Mouse (Mus musculus): ENCODE data around the gene Nkx6-2. TPM values are rescaled to one million over a fixed set of nuclear protein-coding genes. Genes with fewer than 3 reads are reported as not detected.

Nkx6-2 gene
- 0.57 TPM for polyA plus RNA-seq (2017; shearing (Covaris generic))

DNA sequence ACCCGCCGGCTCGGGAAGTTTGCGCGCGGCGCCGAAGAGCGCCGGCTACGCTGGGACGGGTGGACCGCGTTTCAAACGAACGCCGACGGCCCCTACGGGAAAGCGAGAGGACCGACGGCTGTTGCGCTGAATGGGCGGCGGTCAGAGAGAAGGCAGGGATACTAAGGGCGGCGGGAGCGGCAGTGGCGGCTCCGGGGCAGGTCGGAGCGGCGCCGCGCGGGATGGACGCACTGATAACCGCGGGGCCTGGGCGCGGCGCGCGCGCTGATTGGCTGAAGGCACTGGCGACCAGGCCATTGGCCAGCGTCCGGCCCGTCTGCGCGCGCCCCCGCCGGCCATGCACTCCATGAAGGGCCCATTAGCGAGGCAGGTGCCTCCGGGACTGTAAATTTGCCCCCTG, at the start of gene Nkx6-2:
TSS of gene Nkx6-2 (minus strand) at position 203 of the 400 bp plus-strand sequence.

Other genes starting within 250 kb of the Nkx6-2 start
- gene Inpp5a, start 193.7 kb downstream of the Nkx6-2 start, polyA plus RNA-seq (2017; shearing (Covaris generic)), result 7.9 TPM
- not detected for gene Cfap46, start 101.0 kb upstream of the Nkx6-2 start, polyA plus RNA-seq (2017; shearing (Covaris generic))